Mouse (Mus musculus) inflammation-experienced regulatory T-cells (primary cell): ENCODE measurements around the gene Mest. TPM values are rescaled to one million over a fixed set of nuclear protein-coding genes. Genes with fewer than 3 reads are reported as not detected.

Experiments used
- polyA plus RNA-seq, 2 experiments: library from polyadenylated mRNA; unstranded; fragments of 100-300 nt; shearing (Covaris generic); gene quantifications; one replicate each; pipeline ENCODE4 v1.2.1; 2017

Mest gene
- polyA plus RNA-seq: under 1 TPM; 0.43 to 0.58 TPM

GRCm38 (mm10) chr6:30723331-30723730, at the start of gene Mest:
TSS of gene Mest (plus strand) at chr6:30723547.

GRCm38 (mm10) chr6:30693350-30693991, 29.9 kb upstream of the Mest start, which contains the start of gene Cep41:
TSS of gene Cep41 (minus strand) at chr6:30693749.

Other genes starting within 250 kb of the Mest start
- 10 to 100 TPM; 50.1 to 61.9 TPM for gene Tmem209, start 213.8 kb upstream of the Mest start, polyA plus RNA-seq
- under 1 TPM in 1 of 2 experiments, not detected in 1; 0.73 TPM for gene Ssmem1, start 213.7 kb upstream of the Mest start, polyA plus RNA-seq
- gene Cpa2, start 182.0 kb upstream of the Mest start, polyA plus RNA-seq: 1 to 10 TPM in 1 of 2 experiments, not detected in 1; 1.8 TPM
- under 1 TPM in 1 of 2 experiments, not detected in 1; 0.27 TPM for gene Cpa4, start 155.2 kb upstream of the Mest start, polyA plus RNA-seq
- under 1 TPM in 1 of 2 experiments, not detected in 1; 0.29 TPM for gene Cpa5, start 112.5 kb upstream of the Mest start, polyA plus RNA-seq
- gene Cpa1, start 84.3 kb upstream of the Mest start, polyA plus RNA-seq: not detected
- 10 to 100 TPM; 11.9 to 14.6 TPM for gene Cep41, start 29.8 kb upstream of the Mest start, polyA plus RNA-seq
- gene Copg2, start 173.2 kb downstream of the Mest start, polyA plus RNA-seq: 10 to 100 TPM; 48.2 to 50.2 TPM
- not detected for gene Tsga13, start 192.0 kb downstream of the Mest start, polyA plus RNA-seq
- under 1 TPM in 1 of 2 experiments, not detected in 1; 0.36 TPM for gene Klf14, start 235.5 kb downstream of the Mest start, polyA plus RNA-seq